Mouse (Mus musculus): Measurements from ENCODE around the gene Wfdc5. TPM values are rescaled to one million over a fixed set of nuclear protein-coding genes. Genes with fewer than 3 reads are reported as not detected.

Wfdc5 gene
- polyA plus RNA-seq, 2 experiments, result not detected

DNA sequence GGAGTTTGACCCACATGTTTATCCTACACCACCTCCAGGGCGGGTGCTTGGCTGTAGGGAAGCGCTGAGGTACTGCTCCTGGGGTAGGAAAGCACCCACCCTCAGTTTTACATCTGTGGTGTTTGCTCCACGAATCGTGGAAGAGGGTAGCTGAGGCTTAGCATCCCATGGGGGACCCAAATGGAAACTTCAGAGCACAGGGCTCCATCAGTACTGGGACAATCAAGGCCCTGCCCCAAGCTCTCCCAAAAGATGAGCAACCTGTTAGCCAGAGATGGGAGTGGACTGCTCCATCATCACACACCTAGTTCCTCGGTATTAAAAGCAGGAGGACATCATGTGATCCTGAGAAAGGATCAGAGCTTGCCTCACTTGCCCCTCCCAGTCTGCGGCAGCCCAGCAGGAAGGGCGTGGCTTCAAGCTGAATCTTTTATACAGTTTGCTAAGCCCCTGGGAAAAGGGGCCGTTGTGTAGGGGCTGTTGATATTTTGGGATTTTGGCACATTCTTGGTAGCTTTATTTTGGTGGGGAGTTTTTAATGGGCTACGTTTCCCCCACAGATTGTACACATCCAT lies 1.7 kb upstream of the Wfdc5 start:
- 26% methylated on average over 9 of the region's 9 CpGs for WGBS (ENCODE audit: insufficient replicate concordance)
- Histone ChIP-seq H3K27ac (no peak overlapping the region), H3K4me1 (replicated peaks; ENCODE audit: control insufficient read depth in 2 of 2, insufficient read depth in 2 of 2, low read length in 1 of 2) (no peaks in the 10 kb centered on the region), H3K36me3 (replicated peaks; ENCODE audit: control insufficient read depth, insufficient read depth, low read depth) (no peaks in the 10 kb centered on the region), H3K4me2 (ENCODE audit: low read depth) (no peak overlapping the region), H3K9ac (replicated peaks) (no peak overlapping the region), H3K4me3 (ENCODE audit: insufficient read depth in 1 of 2, low read depth in 2 of 2, low read length in 2 of 2) (no peak overlapping the region), H3K27me3 (ENCODE audit: control insufficient read depth, insufficient read depth, low read length) (no peaks in the 10 kb centered on the region), H3K9me3 (ENCODE audit: control insufficient read depth, low read length) (no peaks in the 10 kb centered on the region)
- DNase-seq (ENCODE audit: low read depth in 3 of 3, low spot score in 3 of 3), result no peak
- TF ChIP-seq EP300 (IDR thresholded peaks at IDR 0.05; ENCODE audit: low read depth) (no peak), CTCF (IDR thresholded peaks at IDR 0.05; ENCODE audit: low read depth) (no peak)
- no peak for ATAC-seq (ENCODE audit: insufficient read depth)

- 63% methylated on average over 9 of the region's 9 CpGs for WGBS (ENCODE audit: insufficient replicate concordance)
- Histone ChIP-seq H3K36me3 (replicated peaks; ENCODE audit: control insufficient read depth, insufficient read depth, low read depth) (no peaks in the 10 kb centered on the region), H3K9me3 (ENCODE audit: control insufficient read depth, low read length) (no peaks in the 10 kb centered on the region), H3K9ac (replicated peaks) (no peak overlapping the region), H3K27me3 (ENCODE audit: control insufficient read depth, insufficient read depth, low read length) (no peaks in the 10 kb centered on the region), H3K27ac (no peak overlapping the region), H3K4me3 (ENCODE audit: insufficient read depth in 1 of 2, low read depth in 2 of 2, low read length in 2 of 2) (no peak overlapping the region), H3K4me2 (ENCODE audit: low read depth) (no peak overlapping the region), H3K4me1 (replicated peaks; ENCODE audit: control insufficient read depth in 2 of 2, insufficient read depth in 2 of 2, low read length in 1 of 2) (no peaks in the 10 kb centered on the region)
- no peak for DNase-seq (ENCODE audit: low read depth in 3 of 3, low spot score in 3 of 3)
- TF ChIP-seq CTCF (IDR thresholded peaks at IDR 0.05; ENCODE audit: low read depth) (no peak), EP300 (IDR thresholded peaks at IDR 0.05; ENCODE audit: low read depth) (no peak)
- no peak for ATAC-seq (ENCODE audit: insufficient read depth)
These were observed 798 bp upstream of the Wfdc5 start for GRCm38 (mm10) chr2:164183340-164183739.

- TF ChIP-seq CTCF (IDR thresholded peaks at IDR 0.05; ENCODE audit: low read depth) (no peak), EP300 (IDR thresholded peaks at IDR 0.05; ENCODE audit: low read depth) (no peak)
- DNase-seq (ENCODE audit: low read depth in 3 of 3, low spot score in 3 of 3), result no peak
- WGBS (ENCODE audit: insufficient replicate concordance), result 58% methylated on average over 4 of the region's 4 CpGs
- no peaks in the 10 kb centered on the region for H3K36me3 ChIP-seq (replicated peaks; ENCODE audit: control insufficient read depth, insufficient read depth, low read depth)
- H3K27me3 ChIP-seq (ENCODE audit: control insufficient read depth, insufficient read depth, low read length), result no peaks in the 10 kb centered on the region
- ATAC-seq (ENCODE audit: insufficient read depth), result no peak
- no peak overlapping the region for H3K27ac ChIP-seq
- H3K4me3 ChIP-seq (ENCODE audit: insufficient read depth in 1 of 2, low read depth in 2 of 2, low read length in 2 of 2), result no peak overlapping the region
- H3K9ac ChIP-seq (replicated peaks), result no peak overlapping the region
- H3K4me1 ChIP-seq (replicated peaks; ENCODE audit: control insufficient read depth in 2 of 2, insufficient read depth in 2 of 2, low read length in 1 of 2), result no peaks in the 10 kb centered on the region
- H3K4me2 ChIP-seq (ENCODE audit: low read depth), result no peak overlapping the region
- no peaks in the 10 kb centered on the region for H3K9me3 ChIP-seq (ENCODE audit: control insufficient read depth, low read length)
These were observed 1.8 kb downstream of the Wfdc5 start for GRCm38 (mm10) chr2:164180770-164181169.

DNA sequence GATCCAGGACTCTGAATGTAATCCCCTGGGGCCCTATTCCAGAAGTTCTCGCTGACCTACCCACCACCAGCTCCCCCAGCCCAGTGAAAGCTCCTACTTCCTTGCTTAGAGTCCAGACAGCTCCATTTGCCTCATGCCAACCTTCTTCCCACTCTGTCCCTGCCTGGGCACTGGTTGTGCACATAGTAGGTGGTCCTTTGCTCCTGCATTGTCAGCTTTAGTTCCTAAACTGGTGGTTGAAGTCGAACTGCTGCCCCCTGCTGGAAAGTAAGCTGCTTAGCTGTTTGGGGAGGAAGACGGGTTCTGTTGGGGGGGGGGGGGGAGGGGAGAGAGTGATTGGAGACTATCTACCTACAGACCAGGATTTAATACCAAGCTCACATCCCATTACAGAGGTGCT lies 2.4 kb downstream of the Wfdc5 start:
- Histone ChIP-seq H3K4me2 (ENCODE audit: low read depth) (no peak overlapping the region), H3K4me1 (replicated peaks; ENCODE audit: control insufficient read depth in 2 of 2, insufficient read depth in 2 of 2, low read length in 1 of 2) (no peaks in the 10 kb centered on the region), H3K27me3 (ENCODE audit: control insufficient read depth, insufficient read depth, low read length) (no peaks in the 10 kb centered on the region), H3K36me3 (replicated peaks; ENCODE audit: control insufficient read depth, insufficient read depth, low read depth) (no peaks in the 10 kb centered on the region), H3K9me3 (ENCODE audit: control insufficient read depth, low read length) (no peaks in the 10 kb centered on the region), H3K4me3 (ENCODE audit: insufficient read depth in 1 of 2, low read depth in 2 of 2, low read length in 2 of 2) (no peak overlapping the region), H3K27ac (no peak overlapping the region), H3K9ac (replicated peaks) (no peak overlapping the region)
- DNase-seq (ENCODE audit: low read depth in 3 of 3, low spot score in 3 of 3) (peak in 2 of 3 experiments; percentile 9 to 13), ATAC-seq (ENCODE audit: insufficient read depth) (no peak)
- WGBS (ENCODE audit: insufficient replicate concordance), result 26% methylated on average over 3 of the region's 3 CpGs
- peak; percentile 59 for TF ChIP-seq CTCF (IDR thresholded peaks at IDR 0.05; ENCODE audit: low read depth)
- no peak for TF ChIP-seq EP300 (IDR thresholded peaks at IDR 0.05; ENCODE audit: low read depth)

- Histone ChIP-seq H3K4me1 (replicated peaks; ENCODE audit: control insufficient read depth in 2 of 2, insufficient read depth in 2 of 2, low read length in 1 of 2) (0 out of 4 replicates have a peak, but pooled peaks cover 0 to 2% of the 10 kb centered on the region in 2 experiments), H3K36me3 (replicated peaks; ENCODE audit: control insufficient read depth, insufficient read depth, low read depth) (no peaks in the 10 kb centered on the region), H3K9ac (replicated peaks) (no peak overlapping the region), H3K4me2 (ENCODE audit: low read depth) (no peak overlapping the region), H3K27ac (no peak overlapping the region), H3K4me3 (ENCODE audit: insufficient read depth in 1 of 2, low read depth in 2 of 2, low read length in 2 of 2) (no peak overlapping the region), H3K9me3 (ENCODE audit: control insufficient read depth, low read length) (no peaks in the 10 kb centered on the region), H3K27me3 (ENCODE audit: control insufficient read depth, insufficient read depth, low read length) (no peaks in the 10 kb centered on the region)
- TF ChIP-seq CTCF (IDR thresholded peaks at IDR 0.05; ENCODE audit: low read depth) (no peak), EP300 (IDR thresholded peaks at IDR 0.05; ENCODE audit: low read depth) (no peak)
- no peak for ATAC-seq (ENCODE audit: insufficient read depth)
- WGBS (ENCODE audit: insufficient replicate concordance), result 63% methylated on average over 5 of the region's 5 CpGs
- no peak for DNase-seq (ENCODE audit: low read depth in 3 of 3, low spot score in 3 of 3)
These were observed 4.7 kb downstream of the Wfdc5 start for GRCm38 (mm10) chr2:164177831-164178230.

All from liver, embryonic 14.5 days (tissue).